Mouse (Mus musculus): Measurements from ENCODE around the gene Fbxw10. TPM values are rescaled to one million over a fixed set of nuclear protein-coding genes. Genes with fewer than 3 reads are reported as not detected.

Gene Fbxw10
- total RNA-seq (2021), result 1 to 10 TPM; 1.9 to 2.6 TPM
- long read RNA-seq, experiment 1, partial matches to known transcripts, result 0 of 1 reads
- long read RNA-seq, experiment 1, other reads (novel, unspliced or antisense), result 1 of 1 reads
- long read RNA-seq, experiment 2, result 0 reads

- H3K4me3 ChIP-seq, result peak within 1 kb of the TSS; percentile 51
- peak within 1 kb of the TSS; percentile 75; the same call in 1 of the 2 replicates for H3K27ac ChIP-seq
- DNase-seq (ENCODE audit: low spot score in 2 of 2), result peak in 1 of 2 experiments; percentile 26
- no peak for TF ChIP-seq CTCF (conservative IDR thresholded peaks at IDR 0.05)
Observed at GRCm38 (mm10) chr11:62846961-62847654, at the start of gene Fbxw10. TSS of gene Fbxw10 (plus strand) at chr11:62847069.

- TF ChIP-seq CTCF (conservative IDR thresholded peaks at IDR 0.05), result no peak
- no peak overlapping the region for H3K27ac ChIP-seq
- DNase-seq (ENCODE audit: low spot score in 2 of 2), result no peak
- H3K4me3 ChIP-seq, result no peak overlapping the region
Observed at GRCm38 (mm10) chr11:62804119-62804518, 42.8 kb upstream of the Fbxw10 start.

DNA sequence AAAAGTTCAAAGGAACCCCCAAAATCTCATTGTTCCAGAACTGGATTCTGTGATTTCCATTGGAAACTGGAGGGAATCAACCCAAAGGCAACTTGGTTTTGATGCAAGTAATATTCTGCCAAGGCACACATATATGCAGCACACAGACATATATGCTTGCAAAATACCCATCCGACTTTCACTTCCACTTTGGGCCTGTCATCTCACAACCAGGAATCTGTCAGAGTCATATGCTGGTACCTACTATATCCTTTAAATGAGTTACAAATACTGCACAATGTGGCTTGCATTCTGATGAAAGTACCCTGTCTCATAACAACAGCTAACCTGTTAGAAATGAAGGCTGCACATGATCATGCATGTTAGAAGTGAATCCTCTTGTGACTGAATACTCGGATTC lies 38.9 kb upstream of the Fbxw10 start:
- TF ChIP-seq CTCF (conservative IDR thresholded peaks at IDR 0.05), result no peak
- DNase-seq (ENCODE audit: low spot score in 2 of 2), result no peak
- Histone ChIP-seq H3K27ac (no peak overlapping the region), H3K4me3 (no peak overlapping the region)

GRCm38 (mm10) chr11:62809201-62809600 lies 37.7 kb upstream of the Fbxw10 start:
- peak; percentile 71 for TF ChIP-seq CTCF (conservative IDR thresholded peaks at IDR 0.05)
- H3K4me3 ChIP-seq, result no peak overlapping the region
- DNase-seq (ENCODE audit: low spot score in 2 of 2), result no peak
- no peak overlapping the region for H3K27ac ChIP-seq

GRCm38 (mm10) chr11:62812268-62812667 lies 34.6 kb upstream of the Fbxw10 start:
- Histone ChIP-seq H3K4me3 (no peak overlapping the region), H3K27ac (no peak overlapping the region)
- TF ChIP-seq CTCF (conservative IDR thresholded peaks at IDR 0.05), result no peak
- DNase-seq (ENCODE audit: low spot score in 2 of 2), result no peak

GRCm38 (mm10) chr11:62813497-62813896 lies 33.4 kb upstream of the Fbxw10 start:
- Histone ChIP-seq H3K27ac (no peak overlapping the region), H3K4me3 (no peak overlapping the region)
- DNase-seq (ENCODE audit: low spot score in 2 of 2), result no peak

DNA sequence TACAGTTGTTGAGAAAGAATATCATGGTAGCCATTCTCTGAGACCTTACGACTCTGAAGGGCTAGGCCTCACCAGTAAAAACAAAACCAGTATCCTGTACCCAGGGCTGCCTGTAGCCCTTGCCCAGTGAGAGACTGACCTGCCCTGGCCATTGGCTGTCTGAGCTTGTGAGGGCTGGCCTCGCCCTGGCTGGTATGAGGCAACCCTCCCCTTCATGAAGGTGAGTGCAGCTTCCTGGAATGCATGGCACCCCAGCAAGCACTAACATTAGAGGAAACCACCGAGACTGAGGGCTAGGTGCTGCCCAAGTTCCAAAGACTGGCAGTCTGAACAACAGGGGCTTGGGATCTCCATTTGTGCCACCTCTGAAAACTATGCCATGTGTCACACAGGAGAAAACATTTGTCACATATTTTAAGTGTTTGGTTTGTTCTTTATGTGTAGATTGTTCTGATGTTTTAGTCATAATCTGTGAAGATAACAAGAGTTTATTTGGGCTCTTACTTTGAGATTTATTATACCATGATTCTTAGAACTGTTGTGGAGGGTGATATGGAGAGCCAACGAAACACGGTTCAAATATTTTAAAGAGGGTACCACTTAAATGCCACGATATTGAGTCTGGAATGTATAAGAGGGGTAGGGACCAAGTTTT lies 32.8 kb upstream of the Fbxw10 start:
- no peak for DNase-seq (ENCODE audit: low spot score in 2 of 2)
- no peak overlapping the region for H3K27ac ChIP-seq
- no peak overlapping the region for H3K4me3 ChIP-seq
- TF ChIP-seq CTCF (conservative IDR thresholded peaks at IDR 0.05), result no peak

More at GRCm38 (mm10) chr11:62813497-62813896, 33.4 kb upstream of the Fbxw10 start:
- no peak for TF ChIP-seq CTCF (conservative IDR thresholded peaks at IDR 0.05)

DNA sequence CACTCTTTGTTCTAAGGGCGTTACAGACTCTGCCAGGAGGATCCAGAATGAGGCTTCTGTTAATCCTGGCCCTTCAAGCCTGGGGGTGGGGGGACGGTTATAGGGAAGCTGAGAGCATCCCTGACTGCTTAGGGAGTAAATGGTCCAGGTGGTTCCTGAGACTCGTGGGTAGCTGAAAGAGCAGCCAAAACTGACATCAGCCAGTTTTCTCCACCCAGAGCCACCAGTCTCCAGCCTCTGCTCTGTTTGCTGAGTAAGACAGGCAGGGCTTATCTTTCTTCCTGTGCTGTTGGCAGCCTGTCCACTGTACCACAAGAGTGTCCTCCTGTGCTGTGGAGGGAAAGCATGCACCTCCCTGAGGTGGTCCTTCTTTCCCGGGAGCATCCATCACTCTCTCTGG lies 32.2 kb upstream of the Fbxw10 start:
- TF ChIP-seq CTCF (conservative IDR thresholded peaks at IDR 0.05), result no peak
- DNase-seq (ENCODE audit: low spot score in 2 of 2), result no peak
- Histone ChIP-seq H3K4me3 (no peak overlapping the region), H3K27ac (no peak overlapping the region)

DNA sequence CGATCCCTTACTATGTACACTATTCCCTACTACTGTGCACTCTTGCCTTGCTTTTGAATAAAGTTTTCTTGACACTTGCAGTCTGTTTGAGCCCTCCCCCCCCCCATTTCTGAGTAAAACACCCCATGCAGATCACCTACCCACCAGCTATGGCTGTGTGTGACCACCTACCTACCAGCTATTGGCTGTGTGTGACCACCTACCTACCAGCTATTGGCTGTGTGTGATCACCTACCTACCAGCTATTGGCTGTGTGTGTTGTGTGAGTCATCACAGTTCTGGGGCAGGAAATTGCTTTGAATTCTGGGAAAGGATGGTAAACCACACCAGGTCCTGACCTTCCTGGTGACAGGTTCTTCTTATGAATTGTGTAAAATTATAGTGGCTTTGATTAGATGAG lies 31.4 kb upstream of the Fbxw10 start:
- no peak for DNase-seq (ENCODE audit: low spot score in 2 of 2)
- TF ChIP-seq CTCF (conservative IDR thresholded peaks at IDR 0.05), result no peak
- Histone ChIP-seq H3K4me3 (no peak overlapping the region), H3K27ac (no peak overlapping the region)

GRCm38 (mm10) chr11:62816591-62816990 lies 30.3 kb upstream of the Fbxw10 start:
- no peak overlapping the region for H3K27ac ChIP-seq
- no peak for DNase-seq (ENCODE audit: low spot score in 2 of 2)
- no peak for TF ChIP-seq CTCF (conservative IDR thresholded peaks at IDR 0.05)
- H3K4me3 ChIP-seq, result no peak overlapping the region

DNA sequence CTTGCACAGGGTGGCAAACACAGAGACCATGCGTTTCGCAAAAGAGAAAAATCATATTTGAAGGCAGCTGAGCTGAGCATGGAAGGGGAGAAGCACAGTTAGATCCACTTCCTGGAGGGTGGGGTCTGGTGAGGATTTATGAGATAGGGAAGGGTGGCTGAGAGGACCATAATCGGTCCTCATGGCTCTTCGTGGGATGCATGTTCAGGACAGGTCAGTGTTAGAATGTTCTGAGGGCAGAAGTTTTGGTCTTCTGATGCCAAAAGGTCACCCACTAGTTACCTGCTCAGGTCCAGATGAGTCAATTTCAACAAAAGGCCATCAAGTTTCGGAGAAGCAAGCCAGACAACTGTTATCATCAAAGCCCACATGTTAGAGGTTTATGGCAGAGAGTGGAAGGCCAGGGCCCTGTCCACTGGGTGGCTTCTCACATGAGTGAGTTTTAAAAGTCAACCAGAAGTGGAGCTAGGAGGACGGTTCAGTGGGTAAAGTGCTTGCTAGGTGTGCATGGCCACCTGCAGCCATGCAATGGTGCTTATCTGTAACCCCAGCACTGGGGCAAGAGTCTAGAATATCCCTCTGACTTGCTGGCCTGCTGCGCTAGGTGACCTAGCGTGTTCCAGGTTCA lies 27.7 kb upstream of the Fbxw10 start:
- Histone ChIP-seq H3K4me3 (no peak overlapping the region), H3K27ac (no peak overlapping the region)
- no peak for DNase-seq (ENCODE audit: low spot score in 2 of 2)
- no peak for TF ChIP-seq CTCF (conservative IDR thresholded peaks at IDR 0.05)

DNA sequence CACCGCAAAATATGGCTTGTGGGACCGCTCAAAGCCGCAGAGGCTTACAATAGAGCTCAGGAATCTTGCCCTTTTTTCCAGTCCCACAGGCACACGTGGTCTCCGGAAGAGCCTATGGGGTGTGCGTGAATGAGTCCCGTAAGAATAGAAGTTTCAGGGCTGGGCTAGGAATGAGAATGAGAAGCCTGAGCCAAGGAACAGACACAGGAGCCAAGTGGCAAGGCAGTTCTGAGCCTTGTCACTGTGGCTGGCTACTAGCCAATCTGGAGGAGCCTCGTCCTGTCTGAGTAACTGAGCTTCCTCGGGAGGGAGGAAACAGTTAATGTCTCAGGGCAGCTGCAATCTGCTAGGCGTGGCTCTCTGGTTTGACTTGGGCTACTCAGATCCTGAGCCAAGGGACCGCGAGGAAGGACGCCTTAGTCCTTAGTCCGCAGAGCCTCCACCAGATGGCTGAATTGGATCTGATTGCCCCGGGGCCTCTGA lies 26.8 kb upstream of the Fbxw10 start, which contains the start of gene Trim16:
Trim16 (plus strand) TSS at position 173 of the 483 bp plus-strand sequence.
- DNase-seq (ENCODE audit: low spot score in 2 of 2), result peak in 1 of 2 experiments; percentile 14
- Histone ChIP-seq H3K4me3 (peak within 1 kb of the TSS; percentile 44), H3K27ac (peak within 1 kb of the TSS; percentile 55; the same call in 1 of the 2 replicates)
- no peak for TF ChIP-seq CTCF (conservative IDR thresholded peaks at IDR 0.05)

All from layer of hippocampus, adult 2 months (tissue).